Mouse (Mus musculus): ENCODE measurements at regions not wholly inside any gene's neighbourhood (a gene's known extent, or its start where the extent isn't known, plus 50 kb on each side); places are given as distances from the start of the nearest gene placed in this dataset.
"Not testable (repeated sequence)": the region's sequence is repeated elsewhere in the genome, so short reads cannot be mapped to it uniquely, and the experiment has no call there.

GRCm38 (mm10) chr2:171618333-171618732 is 424.9 kb downstream of the Cbln4 start:
- H3K4me2 ChIP-seq: no peak overlapping the region
- H3K9ac ChIP-seq: no peak overlapping the region
- 28% methylated on average over 9 of the region's 9 CpGs for WGBS
- no peaks in the 10 kb centered on the region for H3K9me3 ChIP-seq
- no peak for ATAC-seq (ENCODE audit: borderline replicate concordance, extremely low read depth, low FRiP score, low TSS enrichment)
- H3K4me3 ChIP-seq: no peak overlapping the region
- no peaks in the 10 kb centered on the region for H3K27me3 ChIP-seq
- H3K4me1 ChIP-seq: no peaks in the 10 kb centered on the region
- no peak overlapping the region for H3K27ac ChIP-seq
- no peaks in the 10 kb centered on the region for H3K36me3 ChIP-seq

GRCm38 (mm10) chr2:171615462-171615861 is 427.8 kb downstream of the Cbln4 start:
- H3K9me3 ChIP-seq: no peaks in the 10 kb centered on the region
- no peak overlapping the region for H3K27ac ChIP-seq
- no peak overlapping the region for H3K9ac ChIP-seq
- H3K4me1 ChIP-seq: no peaks in the 10 kb centered on the region
- WGBS: 67% methylated on average over 2 of the region's 2 CpGs
- no peak overlapping the region for H3K4me3 ChIP-seq
- H3K36me3 ChIP-seq: no peaks in the 10 kb centered on the region
- H3K27me3 ChIP-seq: no peaks in the 10 kb centered on the region
- ATAC-seq (ENCODE audit: borderline replicate concordance, extremely low read depth, low FRiP score, low TSS enrichment): no peak
- no peak overlapping the region for H3K4me2 ChIP-seq

- no peak for ATAC-seq (ENCODE audit: borderline replicate concordance, extremely low read depth, low FRiP score, low TSS enrichment)
- H3K27ac ChIP-seq: no peak overlapping the region
- no peaks in the 10 kb centered on the region for H3K27me3 ChIP-seq
- no peak overlapping the region for H3K9ac ChIP-seq
- no peaks in the 10 kb centered on the region for H3K9me3 ChIP-seq
- H3K36me3 ChIP-seq: no peaks in the 10 kb centered on the region
- H3K4me2 ChIP-seq: no peak overlapping the region
- no peak overlapping the region for H3K4me3 ChIP-seq
- no peaks in the 10 kb centered on the region for H3K4me1 ChIP-seq
- WGBS: 41% methylated on average over 5 of the region's 5 CpGs
These were observed 438.2 kb downstream of the Cbln4 start for GRCm38 (mm10) chr2:171605064-171605463.

- Histone ChIP-seq H3K9ac (no peak overlapping the region), H3K4me2 (no peak overlapping the region), H3K27me3 (no peaks in the 10 kb centered on the region), H3K36me3 (no peaks in the 10 kb centered on the region), H3K4me3 (no peak overlapping the region), H3K27ac (no peak overlapping the region), H3K9me3 (no peaks in the 10 kb centered on the region), H3K4me1 (no peaks in the 10 kb centered on the region)
- 70% methylated on average over 5 of the region's 5 CpGs for WGBS
- ATAC-seq (ENCODE audit: borderline replicate concordance, extremely low read depth, low FRiP score, low TSS enrichment): no peak
These were observed 448.0 kb downstream of the Cbln4 start for GRCm38 (mm10) chr2:171595240-171595639.

GRCm38 (mm10) chr2:171593884-171594283 is 449.4 kb downstream of the Cbln4 start:
- no peak overlapping the region for H3K4me3 ChIP-seq
- WGBS: 80% methylated on average over 3 of the region's 3 CpGs
- no peaks in the 10 kb centered on the region for H3K36me3 ChIP-seq
- H3K9me3 ChIP-seq: no peaks in the 10 kb centered on the region
- H3K9ac ChIP-seq: no peak overlapping the region
- no peaks in the 10 kb centered on the region for H3K4me1 ChIP-seq
- H3K27me3 ChIP-seq: no peaks in the 10 kb centered on the region
- no peak overlapping the region for H3K4me2 ChIP-seq
- H3K27ac ChIP-seq: no peak overlapping the region
- no peak for ATAC-seq (ENCODE audit: borderline replicate concordance, extremely low read depth, low FRiP score, low TSS enrichment)

GRCm38 (mm10) chr2:171592315-171592714 is 451.0 kb downstream of the Cbln4 start:
- Histone ChIP-seq H3K4me3 (no peak overlapping the region), H3K36me3 (no peaks in the 10 kb centered on the region), H3K9ac (no peak overlapping the region), H3K4me1 (no peaks in the 10 kb centered on the region), H3K27ac (no peak overlapping the region), H3K27me3 (no peaks in the 10 kb centered on the region), H3K9me3 (no peaks in the 10 kb centered on the region), H3K4me2 (no peak overlapping the region)
- WGBS: 78% methylated on average over 6 of the region's 6 CpGs
- ATAC-seq (ENCODE audit: borderline replicate concordance, extremely low read depth, low FRiP score, low TSS enrichment): no peak

- ATAC-seq (ENCODE audit: borderline replicate concordance, extremely low read depth, low FRiP score, low TSS enrichment): no peak
- no peaks in the 10 kb centered on the region for H3K9me3 ChIP-seq
- H3K4me2 ChIP-seq: no peak overlapping the region
- no peaks in the 10 kb centered on the region for H3K36me3 ChIP-seq
- no peaks in the 10 kb centered on the region for H3K27me3 ChIP-seq
- H3K4me3 ChIP-seq: no peak overlapping the region
- H3K9ac ChIP-seq: no peak overlapping the region
- no peaks in the 10 kb centered on the region for H3K4me1 ChIP-seq
- no peak overlapping the region for H3K27ac ChIP-seq
- WGBS: 63% methylated on average over 4 of the region's 4 CpGs
These were observed 455.1 kb downstream of the Cbln4 start for GRCm38 (mm10) chr2:171588158-171588557.

- Histone ChIP-seq H3K9ac (no peak overlapping the region), H3K4me2 (no peak overlapping the region), H3K36me3 (no peaks in the 10 kb centered on the region), H3K4me3 (no peak overlapping the region), H3K27ac (no peak overlapping the region), H3K27me3 (no peaks in the 10 kb centered on the region), H3K4me1 (no peaks in the 10 kb centered on the region), H3K9me3 (no peaks in the 10 kb centered on the region)
- 85% methylated on average over 9 of the region's 9 CpGs for WGBS
- ATAC-seq (ENCODE audit: borderline replicate concordance, extremely low read depth, low FRiP score, low TSS enrichment): no peak
These were observed 455.6 kb downstream of the Cbln4 start for GRCm38 (mm10) chr2:171587635-171588034.

- H3K9me3 ChIP-seq: no peaks in the 10 kb centered on the region
- ATAC-seq (ENCODE audit: borderline replicate concordance, extremely low read depth, low FRiP score, low TSS enrichment): no peak
- no peak overlapping the region for H3K4me2 ChIP-seq
- no peaks in the 10 kb centered on the region for H3K36me3 ChIP-seq
- H3K4me1 ChIP-seq: no peaks in the 10 kb centered on the region
- H3K27me3 ChIP-seq: no peaks in the 10 kb centered on the region
- 90% methylated on average over 4 of the region's 4 CpGs for WGBS
- no peak overlapping the region for H3K9ac ChIP-seq
- H3K4me3 ChIP-seq: no peak overlapping the region
- no peak overlapping the region for H3K27ac ChIP-seq
These were observed 456.4 kb downstream of the Cbln4 start for GRCm38 (mm10) chr2:171586853-171587220.

- H3K4me3 ChIP-seq: no peak overlapping the region
- H3K27me3 ChIP-seq: no peaks in the 10 kb centered on the region
- 71% methylated on average over 6 of the region's 6 CpGs for WGBS
- no peaks in the 10 kb centered on the region for H3K9me3 ChIP-seq
- ATAC-seq (ENCODE audit: borderline replicate concordance, extremely low read depth, low FRiP score, low TSS enrichment): no peak
- H3K36me3 ChIP-seq: no peaks in the 10 kb centered on the region
- H3K4me2 ChIP-seq: no peak overlapping the region
- no peaks in the 10 kb centered on the region for H3K4me1 ChIP-seq
- H3K9ac ChIP-seq: no peak overlapping the region
- no peak overlapping the region for H3K27ac ChIP-seq
These were observed 456.9 kb downstream of the Cbln4 start for GRCm38 (mm10) chr2:171586217-171586852.

- Histone ChIP-seq H3K4me2 (no peak overlapping the region), H3K27me3 (no peaks in the 10 kb centered on the region), H3K4me1 (no peaks in the 10 kb centered on the region), H3K36me3 (no peaks in the 10 kb centered on the region), H3K27ac (no peak overlapping the region), H3K4me3 (no peak overlapping the region), H3K9ac (no peak overlapping the region), H3K9me3 (no peaks in the 10 kb centered on the region)
- ATAC-seq (ENCODE audit: borderline replicate concordance, extremely low read depth, low FRiP score, low TSS enrichment): no peak
- 70% methylated on average over 3 of the region's 3 CpGs for whole genome bisulfite sequencing
These were observed 468.9 kb downstream of the Cbln4 start for GRCm38 (mm10) chr2:171574360-171574759.

GRCm38 (mm10) chr2:171562656-171563055 is 480.6 kb downstream of the Cbln4 start:
- H3K4me1 ChIP-seq: no peaks in the 10 kb centered on the region
- no peak overlapping the region for H3K9ac ChIP-seq
- H3K27me3 ChIP-seq: no peaks in the 10 kb centered on the region
- H3K9me3 ChIP-seq: no peaks in the 10 kb centered on the region
- H3K36me3 ChIP-seq: no peaks in the 10 kb centered on the region
- no peak overlapping the region for H3K27ac ChIP-seq
- ATAC-seq (ENCODE audit: borderline replicate concordance, extremely low read depth, low FRiP score, low TSS enrichment): no peak
- WGBS: 85% methylated on average over 5 of the region's 5 CpGs
- no peak overlapping the region for H3K4me2 ChIP-seq
- H3K4me3 ChIP-seq: no peak overlapping the region

- H3K9me3 ChIP-seq; H3K27me3 ChIP-seq; H3K36me3 ChIP-seq; H3K4me2 ChIP-seq; H3K27ac ChIP-seq; H3K9ac ChIP-seq; ATAC-seq (ENCODE audit: borderline replicate concordance, extremely low read depth, low FRiP score, low TSS enrichment); H3K4me1 ChIP-seq; H3K4me3 ChIP-seq: not testable (repeated sequence)
- WGBS: 81% methylated on average over 18 of the region's 18 CpGs
These were observed 500.5 kb downstream of the Cbln4 start for GRCm38 (mm10) chr2:171542768-171543167.
